Mouse (Mus musculus): ENCODE data around the gene Plpp3.

Plpp3 gene

DNA sequence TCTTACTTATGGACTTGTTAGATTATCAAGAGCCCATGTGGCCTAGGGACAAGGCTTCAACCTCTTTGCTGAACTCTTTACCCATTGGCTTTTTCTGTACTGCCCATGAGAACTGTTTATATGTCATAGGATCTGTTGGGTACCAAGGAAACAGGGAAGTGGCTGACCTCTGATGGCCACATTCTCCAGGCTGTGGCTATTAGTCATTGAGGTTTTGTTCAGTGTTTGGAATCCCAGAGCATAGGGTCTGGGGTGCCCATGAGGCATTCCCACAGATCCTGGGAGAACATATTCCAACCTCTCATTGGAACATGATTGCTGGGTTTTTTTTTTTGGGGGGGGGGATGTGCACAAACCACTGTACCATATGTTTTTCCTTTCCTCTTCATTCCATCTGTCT lies 56.2 kb downstream of the Plpp3 start:
- intact Hi-C loops (cut with DNase I) = loop anchor here (5.0 kb wide), 1 partner anchor 56 kb away; the partner anchor contains the start of gene Plpp3

DNA sequence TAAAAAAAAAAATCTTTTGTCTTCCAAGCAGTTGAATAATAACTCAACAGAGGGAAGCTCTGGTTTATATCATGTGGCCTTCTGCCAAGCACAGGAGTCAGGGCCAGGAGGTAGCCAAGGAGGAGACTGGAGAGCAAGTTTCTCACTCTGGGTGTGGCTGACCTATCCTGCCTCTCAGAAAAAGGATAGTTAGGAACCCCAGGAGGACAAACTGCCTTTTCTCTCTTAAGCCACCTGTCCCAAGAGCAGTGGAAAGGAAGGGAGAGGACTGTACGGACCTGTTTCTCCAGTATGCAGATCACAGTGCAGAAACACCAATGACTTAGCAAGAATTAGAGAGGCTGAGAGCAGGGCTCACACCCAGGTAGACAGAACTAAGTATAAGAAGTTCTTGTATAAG lies 57.3 kb downstream of the Plpp3 start:
- intact Hi-C loops (cut with DNase I) = loop anchor here (5.0 kb wide), 1 partner anchor 57 kb away; the partner anchor contains the start of gene Plpp3

GRCm38 (mm10) chr4:105215726-105216410 lies 58.7 kb downstream of the Plpp3 start:
- intact Hi-C loops (cut with DNase I) = no loop called here

- intact Hi-C loops (cut with DNase I) = no loop called here
Measured at GRCm38 (mm10) chr4:105218202-105218601, 61.1 kb downstream of the Plpp3 start.

DNA sequence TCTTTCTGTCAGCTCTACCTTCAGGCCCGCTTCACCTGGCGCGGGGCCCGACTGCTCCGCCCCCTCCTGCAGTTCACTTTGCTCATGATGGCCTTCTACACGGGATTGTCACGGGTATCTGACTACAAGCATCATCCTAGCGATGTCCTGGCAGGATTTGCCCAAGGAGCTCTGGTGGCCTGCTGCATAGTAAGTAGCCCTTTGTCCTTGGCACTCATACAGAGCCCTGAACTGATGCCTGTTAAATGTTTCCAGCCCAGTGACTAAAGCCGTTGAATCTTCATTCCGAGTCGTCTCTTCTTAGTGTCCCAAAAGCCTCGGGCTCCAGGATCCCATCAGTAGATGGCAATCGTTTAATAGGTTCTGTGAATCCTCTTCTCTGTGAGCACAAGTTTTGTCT lies 62.2 kb downstream of the Plpp3 start:
- intact Hi-C loops (cut with DNase I) = no loop called here

- intact Hi-C loops (cut with DNase I) = no loop called here
Measured at GRCm38 (mm10) chr4:105220849-105221248, 63.7 kb downstream of the Plpp3 start.

GRCm38 (mm10) chr4:105221256-105221840 lies 64.2 kb downstream of the Plpp3 start:
- intact Hi-C loops (cut with DNase I) = no loop called here

- intact Hi-C loops (cut with DNase I) = no loop called here
Measured at GRCm38 (mm10) chr4:105223101-105223924, 66.2 kb downstream of the Plpp3 start.

DNA sequence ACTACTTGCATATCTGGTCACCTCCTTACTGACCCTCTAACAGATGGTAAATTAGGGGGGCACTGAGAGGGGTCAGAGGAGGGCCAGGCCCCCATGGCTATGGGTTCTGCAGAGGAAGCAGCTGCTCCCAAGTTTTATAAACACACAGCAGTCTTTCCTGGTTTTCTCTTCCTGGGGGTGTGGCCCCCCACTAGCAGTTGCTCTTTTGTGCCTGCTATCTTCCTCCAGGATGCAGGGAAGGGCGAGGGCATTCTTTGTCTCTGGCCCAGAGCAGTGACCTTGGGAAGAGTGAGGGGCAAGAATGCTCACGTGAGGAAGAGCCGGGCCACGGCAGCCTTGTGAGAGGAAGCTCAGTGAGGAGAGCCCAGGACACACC lies 66.8 kb downstream of the Plpp3 start:
- intact Hi-C loops (cut with DNase I) = no loop called here

GRCm38 (mm10) chr4:105225512-105225911 lies 68.4 kb downstream of the Plpp3 start:
- intact Hi-C loops (cut with DNase I) = loop anchor here (5.0 kb wide), 1 partner anchor 77 kb away; no protein-coding TSS in a partner anchor

- intact Hi-C loops (cut with DNase I) = loop anchor here (5.0 kb wide), 1 partner anchor 76 kb away; no protein-coding TSS in a partner anchor
Measured at GRCm38 (mm10) chr4:105226351-105226750, 69.2 kb downstream of the Plpp3 start.

DNA sequence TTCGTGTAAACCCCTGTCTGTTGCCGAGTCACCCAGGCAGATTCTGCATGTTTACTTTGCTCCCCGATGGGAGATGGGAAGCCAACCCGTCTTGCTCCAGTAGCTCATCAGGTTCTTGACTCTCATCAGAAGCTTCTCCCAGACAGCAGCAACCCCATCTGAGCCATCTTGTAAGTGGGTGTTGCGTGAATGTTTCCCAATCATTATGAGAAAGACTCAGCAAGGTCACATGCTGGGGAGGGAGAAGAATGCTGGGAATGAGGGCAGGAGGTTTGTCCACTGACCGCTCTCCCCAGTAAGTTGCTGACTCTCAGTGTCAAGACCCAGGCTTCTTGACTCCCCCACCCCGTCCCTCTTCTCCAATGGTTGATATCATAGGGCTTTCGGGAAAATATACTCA lies 73.0 kb downstream of the Plpp3 start:
- intact Hi-C loops (cut with DNase I) = loop anchor here (5.0 kb wide), 1 partner anchor 82 kb away; no protein-coding TSS in a partner anchor

- intact Hi-C loops (cut with DNase I) = no loop called here
Measured at GRCm38 (mm10) chr4:105240233-105240632, 83.1 kb downstream of the Plpp3 start.

DNA sequence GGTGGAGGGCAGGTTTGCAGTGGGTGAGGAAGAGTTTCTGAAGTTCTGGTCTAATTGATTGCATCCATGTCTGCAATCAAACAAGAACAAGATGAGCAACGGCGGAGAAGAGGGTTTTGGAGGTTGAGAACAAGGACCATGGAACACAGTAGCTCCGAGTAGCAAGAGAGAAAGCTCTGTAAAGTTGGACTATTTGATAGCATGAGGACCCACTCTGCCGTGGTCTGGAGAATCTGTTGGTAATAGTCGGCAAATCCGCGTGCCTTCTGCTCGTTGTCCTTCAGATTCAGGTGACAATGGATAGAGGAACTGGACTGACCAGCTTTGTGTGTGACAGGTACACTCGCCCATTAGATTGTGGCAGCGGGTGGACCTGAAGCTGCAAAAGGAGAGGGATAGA lies 87.8 kb downstream of the Plpp3 start:
- intact Hi-C loops (cut with DNase I) = no loop called here

DNA sequence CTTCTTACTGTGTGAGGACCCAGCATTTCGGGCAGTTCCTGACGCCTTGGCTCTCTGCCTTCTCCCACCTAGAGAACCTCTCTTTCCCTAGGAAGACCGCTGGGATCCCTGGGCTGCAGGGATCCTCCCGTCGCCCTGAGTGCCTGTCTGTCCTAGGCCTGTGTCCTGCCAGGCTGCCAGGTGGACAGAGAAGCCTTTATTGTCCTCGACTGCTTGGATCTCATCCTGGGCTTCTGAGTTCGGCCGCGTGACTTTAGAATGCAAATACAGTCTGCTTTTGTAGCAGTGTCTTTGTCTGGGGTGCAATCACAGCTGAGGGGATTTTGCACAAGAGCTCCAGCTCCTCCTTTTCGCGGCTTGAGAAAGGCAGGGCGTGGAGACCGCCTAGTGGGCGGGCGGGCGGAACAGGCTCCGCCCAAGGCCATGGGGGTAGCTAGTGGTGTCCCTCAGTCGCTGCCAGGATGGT lies 88.4 kb downstream of the Plpp3 start:
- intact Hi-C loops (cut with DNase I) = no loop called here

DNA sequence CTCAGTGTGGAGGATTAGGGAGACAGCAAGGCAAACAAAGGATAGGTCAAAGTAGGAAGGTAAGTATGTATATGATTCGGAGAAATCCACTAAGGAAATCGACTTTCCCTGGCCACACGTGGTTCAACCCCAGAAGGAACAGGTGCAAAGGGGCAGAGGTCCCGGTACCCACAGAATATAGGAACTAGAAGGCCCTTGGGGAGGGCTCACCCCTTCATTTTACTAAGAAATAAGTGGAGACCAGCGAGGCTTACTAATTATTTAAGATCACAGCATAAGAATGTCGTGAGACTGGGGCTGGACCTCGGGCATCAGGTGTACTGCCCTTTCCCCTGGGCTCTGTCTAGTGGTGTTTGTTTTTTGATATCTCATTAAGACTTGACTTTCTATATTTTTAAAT lies 89.2 kb downstream of the Plpp3 start:
- intact Hi-C loops (cut with DNase I) = no loop called here

GRCm38 (mm10) chr4:105248161-105248560 lies 91.0 kb downstream of the Plpp3 start:
- intact Hi-C loops (cut with DNase I) = no loop called here

- intact Hi-C loops (cut with DNase I) = no loop called here
Measured at GRCm38 (mm10) chr4:105249283-105249682, 92.1 kb downstream of the Plpp3 start.

GRCm38 (mm10) chr4:105250946-105251345 lies 93.8 kb downstream of the Plpp3 start:
- intact Hi-C loops (cut with DNase I) = no loop called here

- intact Hi-C loops (cut with DNase I) = no loop called here
Measured at GRCm38 (mm10) chr4:105252044-105252443, 94.9 kb downstream of the Plpp3 start.

DNA sequence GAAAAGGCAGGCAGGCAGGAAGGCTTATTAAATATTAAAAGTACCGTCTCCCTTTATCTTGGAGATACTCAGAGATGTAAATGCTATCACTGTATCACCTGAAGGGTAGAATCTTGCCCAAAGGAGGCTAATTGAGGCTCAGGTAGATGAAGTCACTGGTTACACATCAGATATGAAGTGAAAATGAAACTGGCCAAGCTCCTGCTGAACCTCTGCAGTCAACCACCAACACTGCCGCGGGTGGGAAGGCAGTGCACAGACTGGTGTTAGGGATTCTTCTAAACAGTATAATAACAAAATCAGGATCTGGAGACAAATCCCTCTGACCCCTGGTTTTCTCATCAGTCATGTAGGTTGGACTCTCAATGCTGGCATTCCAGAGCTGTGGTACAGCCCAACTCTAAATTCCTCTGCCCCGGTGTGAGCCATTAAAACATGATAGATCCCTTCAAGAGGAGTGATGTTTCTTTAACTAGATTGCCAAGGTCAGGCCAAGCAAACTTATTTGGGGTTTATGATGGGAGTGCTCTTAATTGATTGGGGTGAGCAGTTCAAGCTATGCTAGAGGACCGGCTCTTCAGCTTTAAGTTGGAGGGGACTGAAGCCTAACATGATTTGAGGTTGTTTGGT lies 95.5 kb downstream of the Plpp3 start:
- intact Hi-C loops (cut with DNase I) = no loop called here
